Mouse (Mus musculus): ENCODE data around the gene Fabp3.

GRCm38 (mm10) chr4:130279105-130279504 is 29.3 kb upstream of the Fabp3 start, which contains the start of gene Serinc2:
- TF ChIP-seq CTCF (IDR thresholded peaks at IDR 0.05; ENCODE audit: borderline replicate concordance, control insufficient read depth, extremely low read depth, insufficient read depth, low read length, poor library complexity) (no peak), POLR2A (IDR thresholded peaks at IDR 0.05; ENCODE audit: control insufficient read depth, extremely low read depth, insufficient read depth, low read length, poor library complexity) (no peak)
